Comparison of ENCODE assay signal across 15 mouse cellular contexts in genomic region chr14:47000096-47000736, GRCm38 (mm10).
DNase-seq lines count a peak whose midpoint lies in the region; ATAC-seq and TF ChIP-seq lines count a peak whose summit lies in the region.
"Had no signal": no experiment of that assay in that cellular context is flagged by ENCODE, and none has a peak within 500 bp of the region (broad histone marks: within the 10 kb centered on the region; RNA-seq: fewer than 3 reads in every experiment).

No protein-coding gene starts in this region.

- 0 out of 2 replicates have a peak overlapping the region, but pooled peaks have one; percentile 11 for H3K4me3 ChIP-seq in heart, adult 2 months
- H3K4me3 ChIP-seq in heart, embryonic 10.5 days: no peak overlapping the region
- no peak overlapping the region for H3K4me3 ChIP-seq in lung, postnatal 0 days (ENCODE audit: low read depth, low read length)
- H3K4me3 ChIP-seq in heart, embryonic 12.5 days: no peak overlapping the region
- H3K4me3 ChIP-seq in cerebellum, adult 2 months (replicated peaks; ENCODE audit: insufficient read depth, low read depth, low read length): no peak overlapping the region
- H3K4me3 ChIP-seq: embryonic facial prominence, embryonic 13.5 days; liver, embryonic 13.5 days; midbrain, embryonic 15.5 days had no signal

- H3K4me2 ChIP-seq in lung, postnatal 0 days (replicated peaks; ENCODE audit: low read depth, low read length): no peak overlapping the region; the same call in 1 of the 2 replicates
- H3K4me2 ChIP-seq in heart, embryonic 12.5 days: no peak overlapping the region
- H3K4me2 ChIP-seq: embryonic facial prominence, embryonic 13.5 days; liver, embryonic 13.5 days; midbrain, embryonic 15.5 days had no signal

- H3K36me3 ChIP-seq in heart, adult 2 months (ENCODE audit: control insufficient read depth, insufficient read depth, low read length): peaks cover 3% of the 10 kb centered on the region; the same call in 1 of the 2 replicates
- H3K36me3 ChIP-seq in heart, embryonic 10.5 days: no peaks in the 10 kb centered on the region
- H3K36me3 ChIP-seq in lung, postnatal 0 days (ENCODE audit: insufficient read depth, low read length): no peaks in the 10 kb centered on the region
- H3K36me3 ChIP-seq in heart, embryonic 12.5 days: no peaks in the 10 kb centered on the region
- H3K36me3 ChIP-seq: embryonic facial prominence, embryonic 13.5 days; liver, embryonic 13.5 days; midbrain, embryonic 15.5 days had no signal

- no peak; the same call in 1 of the 2 replicates for TF ChIP-seq POLR2A in heart, adult 2 months (IDR thresholded peaks at IDR 0.05; ENCODE audit: insufficient read depth, low read depth, low read length)
- TF ChIP-seq POLR2A in cerebellum, adult 2 months (IDR thresholded peaks at IDR 0.05; ENCODE audit: borderline replicate concordance, insufficient read depth, low read length): no peak

- H3K9ac ChIP-seq in heart, adult 2 months (ENCODE audit: low read depth, low read length): peak overlapping the region; percentile 53
- no peak overlapping the region for H3K9ac ChIP-seq in lung, postnatal 0 days (replicated peaks; ENCODE audit: low read depth)
- no peak overlapping the region for H3K9ac ChIP-seq in heart, embryonic 12.5 days
- H3K9ac ChIP-seq: embryonic facial prominence, embryonic 13.5 days; liver, embryonic 13.5 days; midbrain, embryonic 15.5 days had no signal

- 0 out of 2 replicates have a peak, but pooled peaks have one; percentile 12 for TF ChIP-seq CTCF in heart, adult 2 months (IDR thresholded peaks at IDR 0.05)
- TF ChIP-seq CTCF in lung, postnatal 0 days (IDR thresholded peaks at IDR 0.05): peak; percentile 44
- no peak for TF ChIP-seq CTCF in cerebellum, adult 2 months (IDR thresholded peaks at IDR 0.05; ENCODE audit: borderline replicate concordance, insufficient read depth, low read depth, low read length)

- TF ChIP-seq EP300 in heart, adult 2 months (IDR thresholded peaks at IDR 0.05; ENCODE audit: insufficient read depth, low read depth, low read length): no peak
- no peak for TF ChIP-seq EP300 in lung, postnatal 0 days (IDR thresholded peaks at IDR 0.05)

- WGBS in heart, adult 2 months: 33% methylated on average over 11 of the region's 11 CpGs
- 73% methylated on average over 9 of the region's 11 CpGs for WGBS in heart, embryonic 10.5 days
- 55% methylated on average over 9 of the region's 11 CpGs for WGBS in lung, postnatal 0 days
- 67% methylated on average over 10 of the region's 11 CpGs for WGBS in heart, embryonic 12.5 days
- WGBS in cerebellum, adult 2 months: 78% methylated on average over 11 of the region's 11 CpGs

- H3K27ac ChIP-seq in heart, adult 2 months: peak overlapping the region; percentile 86
- H3K27ac ChIP-seq in heart, embryonic 10.5 days: no peak overlapping the region
- H3K27ac ChIP-seq in lung, postnatal 0 days (ENCODE audit: low read length): peak overlapping the region; percentile 28; the same call in 1 of the 2 replicates
- peak overlapping the region; percentile 25; the same call in 1 of the 2 replicates for H3K27ac ChIP-seq in heart, embryonic 12.5 days (ENCODE audit: poor library complexity, severe bottlenecking)
- no peak overlapping the region for H3K27ac ChIP-seq in cerebellum, adult 2 months (ENCODE audit: insufficient read depth, low read length)
- H3K27ac ChIP-seq: embryonic facial prominence, embryonic 13.5 days; liver, embryonic 13.5 days; midbrain, embryonic 15.5 days had no signal

- peaks cover 13% of the 10 kb centered on the region for H3K4me1 ChIP-seq in heart, adult 2 months (ENCODE audit: control insufficient read depth, insufficient read depth, low read length)
- H3K4me1 ChIP-seq in heart, embryonic 10.5 days: peaks cover 50% of the 10 kb centered on the region
- no peaks in the 10 kb centered on the region for H3K4me1 ChIP-seq in lung, postnatal 0 days (ENCODE audit: insufficient read depth, low read depth, low read length)
- H3K4me1 ChIP-seq in heart, embryonic 12.5 days (replicated peaks): peaks cover 51% of the 10 kb centered on the region
- no peaks in the 10 kb centered on the region for H3K4me1 ChIP-seq in cerebellum, adult 2 months (ENCODE audit: control insufficient read depth, insufficient read depth, low read length)
- H3K4me1 ChIP-seq: liver, embryonic 13.5 days; midbrain, embryonic 15.5 days had no signal

- ATAC-seq in lung, postnatal 0 days: no peak
- no peak for ATAC-seq in heart, embryonic 12.5 days (ENCODE audit: insufficient number of reproducible peaks, low FRiP score)
- peak; percentile 59 for ATAC-seq in megakaryocyte progenitor cell, adult 5-6 weeks (replicated peaks; ENCODE audit: poor library complexity)
- ATAC-seq: activated CD4-positive, CD25-positive, alpha-beta regulatory T cell, adult 4 months had no signal

- H3K27me3 ChIP-seq in heart, adult 2 months (ENCODE audit: control insufficient read depth, insufficient read depth, low read length): no peaks in the 10 kb centered on the region
- H3K27me3 ChIP-seq in heart, embryonic 10.5 days (ENCODE audit: insufficient read depth, poor library complexity, severe bottlenecking): no peaks in the 10 kb centered on the region
- H3K27me3 ChIP-seq in lung, postnatal 0 days (replicated peaks; ENCODE audit: insufficient read depth, low read length): no peaks in the 10 kb centered on the region
- no peaks in the 10 kb centered on the region for H3K27me3 ChIP-seq in heart, embryonic 12.5 days (replicated peaks)
- H3K27me3 ChIP-seq in cerebellum, adult 2 months (ENCODE audit: control insufficient read depth, insufficient read depth, low read length): no peaks in the 10 kb centered on the region; the same call in 1 of the 2 replicates
- H3K27me3 ChIP-seq: embryonic facial prominence, embryonic 13.5 days; liver, embryonic 13.5 days; midbrain, embryonic 15.5 days had no signal

- peak; percentile 47 to 57 for DNase-seq in heart, adult 2 months
- no peak for DNase-seq in heart, embryonic 10.5 days (ENCODE audit: low spot score)
- no peak for DNase-seq in lung, postnatal 0 days (ENCODE audit: low spot score)
- DNase-seq in lung, postnatal 25 days (ENCODE audit: low spot score): no peak
- DNase-seq in cerebellum, adult 2 months: no peak
- no peak for DNase-seq in ovary, postnatal 10 days (ENCODE audit: low spot score)
- DNase-seq: cerebellum, adult 18-20 months; liver, embryonic 13.5 days; spleen, adult 18-20 months; thymus, postnatal 14 days had no signal

- H3K79me2 ChIP-seq in heart, adult 2 months (replicated peaks; ENCODE audit: control insufficient read depth, insufficient read depth, low read length): no peaks in the 10 kb centered on the region; the same call in 1 of the 2 replicates

- intact Hi-C loops in heart, adult 2 months (cut with DNase I): loop anchor here (1.0 to 2.0 kb wide), 2 partner anchors 87 to 118 kb away; partner anchors contain the start of gene Samd4

- H3K9me3 ChIP-seq in heart, embryonic 10.5 days: no peaks in the 10 kb centered on the region
- H3K9me3 ChIP-seq in lung, postnatal 0 days (ENCODE audit: low read length): no peaks in the 10 kb centered on the region
- no peaks in the 10 kb centered on the region for H3K9me3 ChIP-seq in heart, embryonic 12.5 days (replicated peaks)
- H3K9me3 ChIP-seq: embryonic facial prominence, embryonic 13.5 days; liver, embryonic 13.5 days; midbrain, embryonic 15.5 days had no signal

Comparison
In these comparisons a context has a peak if more than half of its experiments do, and no peak if none do; other contexts are left out.
1. DNase-seq: peak in heart, adult 2 months (2 of 2); none in heart, embryonic 10.5 days (single experiment), lung, postnatal 0 days (single experiment), lung, postnatal 25 days (single experiment), cerebellum, adult 2 months (0 of 2) and ovary, postnatal 10 days (single experiment).
2. H3K27ac ChIP-seq: peak in heart, adult 2 months (single experiment), lung, postnatal 0 days (single experiment) and heart, embryonic 12.5 days (single experiment); none in heart, embryonic 10.5 days (single experiment) and cerebellum, adult 2 months (single experiment).